Mouse (Mus musculus): ENCODE measurements around the gene C8b.

Gene C8b

DNA sequence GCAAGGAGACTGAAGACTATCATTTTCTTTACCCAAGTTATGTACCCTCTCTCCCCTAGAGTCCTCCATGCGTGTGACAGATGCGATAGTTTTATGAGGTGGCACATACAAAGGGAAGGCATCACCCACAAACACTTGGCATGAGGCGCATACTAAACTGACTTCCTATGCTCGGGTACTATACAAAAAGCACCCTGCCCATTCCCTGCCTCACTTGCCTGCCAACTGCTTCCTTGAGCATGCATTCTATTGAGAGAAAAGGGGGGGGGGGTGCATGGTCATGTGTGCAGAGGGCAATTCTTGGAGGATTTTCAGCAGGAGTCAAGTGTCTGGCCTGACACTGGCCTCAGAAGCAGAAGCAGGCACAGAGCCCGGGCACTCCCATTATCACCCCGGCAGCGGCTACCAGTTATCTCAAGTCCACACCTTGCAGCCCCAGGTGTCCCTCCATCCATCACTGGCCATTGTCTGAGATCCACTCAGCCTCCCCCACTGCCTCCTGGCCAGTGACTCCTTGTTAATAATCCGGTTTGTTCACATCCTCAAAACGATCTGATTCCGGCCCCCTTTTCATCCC lies 44.7 kb downstream of the C8b start:
- no peak for DNase-seq (ENCODE audit: low spot score)

DNA sequence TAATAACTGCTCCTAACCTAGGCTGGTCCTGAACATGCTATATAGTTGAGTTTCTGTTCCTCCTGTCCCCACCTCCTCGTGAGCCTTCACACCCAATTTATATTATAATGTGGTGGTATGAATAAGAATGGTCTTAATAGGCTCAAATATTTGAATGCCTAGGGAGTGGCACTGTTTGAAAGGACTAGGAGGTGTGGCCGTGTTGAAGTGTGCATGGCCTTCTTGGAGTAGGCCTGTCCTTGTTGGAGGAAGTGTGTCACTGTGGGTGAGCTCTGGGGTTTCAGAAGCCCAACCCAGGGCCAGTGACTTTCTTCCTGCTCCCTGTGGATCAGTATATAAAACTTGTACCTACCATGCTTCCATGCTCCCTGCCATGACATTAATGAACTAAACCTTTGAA lies 47.5 kb downstream of the C8b start:
- no peak for DNase-seq (ENCODE audit: low spot score)

DNA sequence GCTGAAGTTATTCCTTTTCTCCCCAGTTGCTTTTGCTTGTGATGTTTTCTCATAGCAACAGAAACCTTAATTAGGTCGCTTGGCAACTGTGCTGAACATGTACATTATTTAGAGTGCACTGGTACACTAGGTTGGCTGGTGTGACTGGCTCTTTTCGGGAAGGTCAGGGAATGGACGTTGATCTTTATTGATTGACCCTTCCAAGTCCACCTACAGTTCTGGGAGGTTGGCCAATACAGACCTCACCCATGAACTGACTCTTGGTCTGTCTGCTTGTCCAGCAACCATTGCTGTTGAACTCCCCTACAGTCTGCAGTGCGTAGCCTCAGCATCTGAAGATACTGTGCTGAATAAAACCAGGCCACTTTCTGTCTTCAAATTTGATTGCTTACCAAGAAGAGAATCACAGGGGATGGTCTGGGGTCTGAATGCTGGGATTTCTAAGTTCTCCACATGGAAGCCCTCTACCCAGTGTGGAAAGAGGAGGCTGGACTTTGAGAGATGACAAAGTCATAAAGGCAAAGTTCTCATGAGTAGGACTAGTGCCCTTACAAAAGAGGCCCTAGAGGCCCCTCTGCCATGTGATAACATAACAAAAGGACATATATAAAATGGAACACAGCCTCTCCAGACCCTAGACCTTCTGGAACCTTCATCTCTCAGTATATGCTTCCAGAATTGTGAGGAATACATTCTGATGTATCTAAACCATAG lies 50.6 kb downstream of the C8b start:
- DNase-seq (ENCODE audit: low spot score) = no peak

DNA sequence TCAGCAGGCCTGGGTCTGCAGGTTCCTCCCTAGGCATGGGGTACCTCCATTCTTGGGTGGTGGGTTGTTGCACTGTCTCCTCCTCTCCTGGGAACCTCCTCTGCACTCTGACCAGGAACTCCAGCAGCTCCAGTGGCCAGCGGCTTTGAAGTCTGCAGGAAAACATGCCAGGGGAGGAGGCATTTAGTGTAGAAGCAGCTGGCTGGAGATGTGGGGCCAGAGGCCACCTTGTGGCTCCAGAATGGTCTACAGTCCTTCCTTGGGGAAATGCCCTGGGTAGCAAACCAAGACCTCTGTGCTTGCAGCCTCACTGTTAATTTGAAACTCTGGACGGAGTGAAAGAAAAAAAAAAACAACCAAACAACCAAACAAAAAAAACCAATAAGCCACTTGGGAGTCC lies 51.4 kb downstream of the C8b start:
- no peak for DNase-seq (ENCODE audit: low spot score)

DNA sequence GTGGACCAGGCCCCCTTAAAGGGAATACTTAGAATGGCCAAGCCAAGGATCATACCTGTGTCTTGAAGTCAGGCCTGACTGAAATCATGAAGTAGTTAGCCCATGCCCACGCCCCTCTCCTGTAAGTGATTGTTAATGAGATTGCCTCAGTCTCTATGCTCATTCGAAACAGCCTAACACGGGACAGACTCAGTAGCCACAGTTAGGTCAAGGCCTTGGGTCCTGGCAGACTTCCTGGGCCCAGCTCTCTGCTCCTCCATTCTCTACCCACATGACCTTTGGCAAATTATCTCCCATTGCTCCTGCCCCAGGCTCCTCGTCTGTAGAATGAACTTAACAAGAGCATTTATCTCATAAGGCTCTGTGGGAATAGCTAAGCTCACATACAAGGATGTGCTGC lies 52.9 kb downstream of the C8b start:
- DNase-seq (ENCODE audit: low spot score) = no peak

DNA sequence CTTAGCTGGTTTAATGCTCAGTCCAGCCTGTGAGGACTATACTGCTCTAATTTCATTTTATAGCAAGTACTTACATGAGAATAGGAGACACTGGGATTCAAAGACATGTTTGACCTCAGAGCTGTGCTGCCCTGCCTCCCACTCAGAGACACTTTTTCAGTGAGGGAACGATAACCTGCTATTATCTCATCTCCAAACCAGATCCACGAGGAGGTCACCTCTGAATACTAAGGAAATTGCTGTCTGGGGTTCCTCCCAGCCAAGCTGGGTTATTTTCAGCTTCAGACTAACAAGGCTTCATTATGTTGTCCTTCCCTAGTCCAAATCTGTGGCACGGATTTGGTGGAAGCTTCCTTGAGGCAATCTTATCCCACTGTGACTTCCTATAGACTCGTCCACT lies 53.8 kb downstream of the C8b start:
- no peak for DNase-seq (ENCODE audit: low spot score)

DNA sequence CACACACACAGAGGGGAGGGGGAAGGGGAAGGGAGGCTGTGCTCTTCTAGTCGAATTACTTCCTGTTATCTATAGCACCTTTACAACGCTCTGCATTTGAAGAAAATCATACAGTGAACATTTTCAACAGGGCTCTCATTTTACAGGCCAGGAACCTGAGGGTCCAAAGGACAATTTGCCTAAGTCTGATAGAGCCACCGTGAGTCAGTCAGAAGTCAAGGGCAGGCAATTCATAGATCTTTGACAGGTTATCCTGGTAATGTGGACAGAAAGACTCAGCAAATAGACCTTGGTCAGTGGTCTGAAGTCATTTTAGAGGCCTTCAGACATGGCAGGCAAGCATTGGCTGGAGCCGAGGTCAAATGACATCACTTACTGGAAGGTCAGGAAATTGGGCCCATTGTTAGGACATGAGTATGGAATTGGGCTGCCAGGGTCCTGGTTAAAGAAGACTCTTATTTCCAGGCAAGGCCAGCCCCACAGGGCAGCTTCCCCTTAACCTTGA lies 57.5 kb downstream of the C8b start:
- no peak for DNase-seq (ENCODE audit: low spot score)

DNA sequence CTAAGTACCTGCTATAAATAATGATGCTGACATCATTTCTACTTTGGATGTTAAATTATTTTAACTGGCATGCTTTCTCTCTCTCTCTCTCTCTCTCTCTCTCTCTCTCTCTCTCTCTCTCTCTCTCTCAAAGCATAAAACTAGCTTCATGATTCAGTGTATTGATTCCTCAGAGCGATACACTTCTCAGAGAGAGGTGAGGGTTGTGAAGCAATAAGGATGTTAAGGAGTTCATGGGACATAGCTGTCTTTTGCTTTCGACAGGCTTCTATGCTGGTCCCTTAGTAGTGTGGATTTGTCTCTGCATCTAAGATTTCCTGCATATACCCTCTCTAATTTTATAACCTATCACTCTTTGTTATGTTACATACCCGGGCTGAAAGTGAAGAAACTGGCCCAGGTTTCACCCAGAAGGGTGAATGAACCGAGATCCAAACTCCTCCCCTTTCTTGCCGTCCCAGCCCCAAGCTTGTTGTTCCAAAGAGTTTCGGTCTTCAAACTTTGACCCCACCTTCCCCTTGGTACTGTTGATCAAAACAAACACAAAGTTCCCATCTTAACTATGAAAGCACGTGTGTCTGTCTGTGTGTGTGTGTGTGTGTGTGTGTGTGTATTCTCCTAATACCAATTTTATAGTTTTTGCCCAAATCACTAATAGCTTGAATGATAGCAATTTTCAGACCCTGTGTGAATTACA lies 58.4 kb downstream of the C8b start:
- DNase-seq (ENCODE audit: low spot score) = no peak

DNA sequence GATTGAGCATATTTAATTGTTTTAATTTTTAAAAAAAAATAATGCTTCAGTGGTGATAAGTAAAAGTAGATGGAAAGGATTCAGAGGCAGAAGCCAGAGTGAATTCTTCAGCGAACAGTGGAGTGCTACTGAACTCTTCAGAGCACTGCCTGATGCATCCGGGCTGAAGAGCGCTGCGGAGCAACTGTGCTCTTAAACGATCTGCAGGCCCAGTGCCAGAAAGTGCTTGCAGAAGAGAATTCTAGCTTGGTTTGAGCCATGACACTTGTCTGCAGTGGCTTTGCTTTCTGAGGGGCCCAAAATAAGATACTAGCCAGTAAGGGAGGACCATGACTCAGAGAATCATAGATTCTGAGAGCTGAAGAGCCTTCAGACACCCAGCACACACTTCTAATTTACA lies 62.8 kb downstream of the C8b start:
- no peak for DNase-seq (ENCODE audit: low spot score)

DNA sequence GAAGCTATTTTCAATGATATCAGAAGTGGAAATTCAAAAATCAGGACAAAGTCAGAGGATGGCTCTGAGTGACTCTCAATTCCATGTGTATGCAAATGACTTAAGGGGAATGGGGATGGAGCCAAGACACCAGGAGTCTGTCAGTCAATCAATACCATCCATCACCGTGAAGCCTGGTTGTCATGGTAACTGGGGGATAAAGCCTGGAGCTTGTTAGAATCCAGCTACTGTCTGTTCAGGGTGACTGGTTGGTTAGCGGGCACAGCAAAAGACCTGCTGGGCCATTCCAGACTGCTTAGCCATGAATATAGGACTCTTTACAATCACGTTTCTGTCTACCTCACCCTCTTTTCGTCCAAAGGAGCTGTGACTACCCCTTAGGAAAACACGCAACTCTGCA lies 69.0 kb downstream of the C8b start:
- no peak for DNase-seq (ENCODE audit: low spot score)

DNA sequence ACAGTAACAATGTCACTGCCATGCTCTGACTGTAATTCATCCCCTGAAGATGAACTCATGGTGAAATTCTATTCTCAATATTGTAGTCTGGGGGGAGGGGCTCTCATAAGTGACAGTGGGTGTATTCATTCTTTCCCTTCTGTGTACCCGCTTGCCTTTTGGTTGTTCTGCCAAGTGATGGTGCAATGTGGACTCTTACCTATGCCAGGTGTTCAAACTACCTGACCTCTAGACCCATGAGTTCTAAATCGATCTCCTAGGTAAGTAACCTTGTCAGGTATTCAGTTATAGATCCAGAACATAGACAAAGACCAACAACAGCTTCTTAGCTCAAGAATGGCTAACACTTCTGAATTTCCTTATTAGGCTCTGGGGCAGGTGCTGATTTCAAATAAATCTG lies 72.2 kb downstream of the C8b start:
- DNase-seq (ENCODE audit: low spot score) = no peak

DNA sequence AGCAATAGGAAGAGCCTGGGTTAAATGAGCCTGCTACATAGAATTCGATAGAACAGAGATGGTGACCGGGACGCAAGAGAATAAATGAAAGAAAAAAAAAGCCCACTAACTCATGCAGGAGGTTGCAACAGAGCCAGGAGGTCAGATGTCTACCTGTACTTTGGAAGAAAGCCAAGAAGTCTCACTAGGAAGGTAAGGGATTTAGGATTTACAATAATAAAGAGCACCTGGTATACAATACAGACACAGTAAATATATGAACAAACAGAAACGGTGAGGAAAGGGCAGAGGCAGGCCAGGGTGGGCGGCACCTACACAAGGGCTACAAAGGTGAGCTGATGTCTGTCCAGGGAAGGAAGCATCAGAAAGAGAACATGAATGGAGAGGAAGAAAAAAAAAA lies 76.1 kb downstream of the C8b start:
- no peak for DNase-seq (ENCODE audit: low spot score)

DNA sequence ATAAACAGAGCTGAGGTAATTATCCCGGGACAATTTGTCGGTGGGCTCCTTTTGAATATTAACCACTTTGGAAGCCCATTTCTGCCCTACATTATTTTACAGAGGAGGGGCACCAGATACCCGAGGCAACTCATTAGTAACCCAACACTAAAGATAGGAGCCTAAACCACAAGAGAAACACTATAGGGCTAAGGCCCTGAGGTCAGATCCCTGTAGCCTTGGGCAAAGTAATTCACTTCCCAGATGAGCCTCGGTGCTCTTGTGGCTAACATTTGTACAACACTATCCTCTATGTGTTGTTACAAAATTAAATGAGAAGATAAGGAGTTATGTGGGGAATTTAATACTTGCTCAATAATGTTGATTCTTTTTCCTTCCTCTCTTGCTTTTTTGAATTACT lies 77.4 kb downstream of the C8b start:
- no peak for DNase-seq (ENCODE audit: low spot score)
